In genomic region chr17:70020376-70020775, GRCm38 (mm10) we compare ENCODE assay signal across 15 mouse cellular contexts. TPM values are rescaled to one million over a fixed set of nuclear protein-coding genes. Genes with fewer than 3 reads are reported as not detected.
"Had no signal": no experiment of that assay in that cellular context is flagged by ENCODE, and none has a peak within 500 bp of the region (broad histone marks: within the 10 kb centered on the region; RNA-seq: fewer than 3 reads in every experiment).

No protein-coding gene starts in this region.

- DNase-seq: gastrocnemius, postnatal 14 days; gastrocnemius, postnatal 36 days; heart, adult 11 months; heart, adult 2 months; heart, postnatal 14 days; heart, postnatal 36 days; kidney, adult 11 months; kidney, adult 2 months; kidney, adult 9 months; kidney, postnatal 14 days; kidney, postnatal 36 days; layer of hippocampus, adult 9-11 months; layer of hippocampus, postnatal 36 days; left cerebral cortex, postnatal 4 days had no signal

RNA-seq across cellular contexts. Expression of gene Dlgap1, which starts 51.5 kb away (rescaled TPM):
- total RNA-seq: hematopoietic stem cell, adult 5-6 weeks had no signal
